Mouse (Mus musculus): ENCODE measurements around the gene Ctrc.
"Not testable (repeated sequence)": the region's sequence is repeated elsewhere in the genome, so short reads cannot be mapped to it uniquely, and the experiment has no call there.

Gene Ctrc

DNA sequence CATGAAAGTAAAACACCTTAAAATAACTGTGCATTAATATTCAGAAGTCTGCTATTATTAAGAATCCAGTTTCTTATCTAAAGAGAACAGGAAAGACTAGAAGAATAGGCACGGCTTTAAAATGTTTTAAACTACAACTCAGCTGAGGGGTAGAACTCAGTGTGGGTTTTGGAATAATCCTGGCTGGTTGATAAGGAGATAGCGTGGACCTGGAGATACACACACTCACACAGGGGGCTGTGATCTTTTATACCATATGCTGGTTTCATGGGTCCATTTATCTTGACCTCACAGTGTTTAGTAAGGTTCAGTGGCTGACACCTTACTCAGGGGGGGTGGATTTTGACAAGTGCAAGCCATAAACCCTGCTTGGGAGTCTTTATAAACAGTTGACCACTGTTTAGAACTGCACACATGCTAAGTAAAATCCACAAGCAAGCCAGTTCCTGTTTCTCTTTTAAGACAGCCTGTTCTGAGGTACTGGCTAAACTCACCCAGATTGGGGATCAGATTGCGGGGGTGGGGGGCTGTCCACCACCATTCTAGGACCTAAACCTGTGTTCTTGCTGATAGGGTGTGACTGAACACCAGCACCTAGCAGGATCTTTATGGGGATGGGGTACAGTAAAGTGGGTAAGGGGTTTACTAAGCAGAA, 56.5 kb downstream of the Ctrc start:
- peak; percentile 51 for DNase-seq (ENCODE audit: extremely low read depth, low read depth)

DNA sequence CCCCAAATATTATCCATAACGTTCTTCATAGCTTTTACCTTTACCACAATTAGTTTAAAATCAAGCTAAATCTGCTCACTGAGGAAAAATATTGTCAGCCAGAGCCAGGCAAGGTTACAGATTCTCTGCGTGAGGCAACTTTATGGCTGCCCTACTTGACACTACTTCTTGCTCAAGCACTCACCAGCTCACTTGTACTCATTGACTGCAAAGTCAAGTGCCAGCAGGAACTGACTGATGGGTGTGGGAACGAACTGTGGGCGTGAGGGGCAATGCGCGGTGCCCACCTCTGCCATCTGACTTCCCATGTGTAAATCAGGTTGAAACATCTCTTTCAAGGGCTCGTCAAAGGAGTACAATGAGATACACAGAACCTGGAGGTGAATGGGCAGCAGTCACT, 58.7 kb downstream of the Ctrc start:
- no peak for DNase-seq (ENCODE audit: extremely low read depth, low read depth)

DNA sequence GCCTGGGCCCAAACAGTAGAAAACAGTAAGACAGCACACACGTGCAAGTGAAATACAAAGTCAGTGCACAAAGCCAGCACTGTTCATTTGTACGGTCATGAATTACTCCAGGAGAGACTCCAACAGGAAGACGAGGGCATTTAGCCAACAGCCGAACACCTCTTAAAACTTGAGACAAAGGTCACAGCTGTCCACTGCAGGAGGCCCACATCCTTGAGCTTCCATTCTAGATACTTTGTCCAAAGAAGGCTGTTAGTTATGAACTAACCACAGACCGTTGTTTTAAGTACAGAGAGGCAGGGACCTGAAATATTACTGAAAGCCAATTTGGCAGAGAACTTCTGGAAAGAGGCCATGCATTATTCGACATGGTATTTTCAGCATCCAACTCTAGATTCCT, 59.1 kb downstream of the Ctrc start:
- no peak for DNase-seq (ENCODE audit: extremely low read depth, low read depth)

DNA sequence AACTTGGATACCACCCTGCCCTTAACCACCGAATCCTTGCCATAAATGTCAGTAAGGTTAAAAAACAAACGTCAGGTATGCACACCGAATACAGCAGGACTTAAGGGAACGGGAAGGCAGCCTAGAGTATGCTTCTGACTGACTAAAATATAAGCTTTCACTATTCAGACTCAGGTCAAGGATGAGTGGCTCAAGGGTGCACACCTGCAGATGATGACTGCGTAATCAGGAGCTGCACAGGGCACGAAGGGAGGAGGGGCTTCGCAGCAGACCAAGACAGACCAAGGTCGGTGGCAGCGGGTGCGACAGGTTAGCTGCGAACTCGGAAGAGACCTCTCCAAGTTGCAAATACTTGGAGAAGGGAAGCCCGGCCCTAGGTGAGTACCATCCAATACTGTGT, 60.0 kb downstream of the Ctrc start:
- DNase-seq (ENCODE audit: extremely low read depth, low read depth): no peak

DNA sequence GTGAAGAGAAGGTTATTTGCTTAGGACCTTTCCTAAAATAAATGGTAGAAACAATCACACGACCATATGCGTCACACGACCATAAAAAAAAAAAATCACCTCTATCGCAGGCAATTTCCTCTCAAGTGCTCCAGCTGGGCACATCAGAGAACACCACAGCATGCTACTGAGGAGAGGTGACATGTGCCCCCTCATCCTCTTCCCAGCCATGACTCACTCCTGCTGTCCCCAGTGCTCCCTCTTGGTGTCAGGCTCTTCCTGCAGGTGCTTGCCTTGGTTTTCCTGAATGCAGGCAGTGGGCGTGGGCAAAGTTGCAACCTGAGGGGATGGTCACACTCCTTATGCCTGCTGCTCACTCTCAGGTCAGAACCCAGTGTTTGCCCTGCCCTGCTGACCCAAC, 61.3 kb downstream of the Ctrc start:
- DNase-seq (ENCODE audit: extremely low read depth, low read depth): no peak

DNA sequence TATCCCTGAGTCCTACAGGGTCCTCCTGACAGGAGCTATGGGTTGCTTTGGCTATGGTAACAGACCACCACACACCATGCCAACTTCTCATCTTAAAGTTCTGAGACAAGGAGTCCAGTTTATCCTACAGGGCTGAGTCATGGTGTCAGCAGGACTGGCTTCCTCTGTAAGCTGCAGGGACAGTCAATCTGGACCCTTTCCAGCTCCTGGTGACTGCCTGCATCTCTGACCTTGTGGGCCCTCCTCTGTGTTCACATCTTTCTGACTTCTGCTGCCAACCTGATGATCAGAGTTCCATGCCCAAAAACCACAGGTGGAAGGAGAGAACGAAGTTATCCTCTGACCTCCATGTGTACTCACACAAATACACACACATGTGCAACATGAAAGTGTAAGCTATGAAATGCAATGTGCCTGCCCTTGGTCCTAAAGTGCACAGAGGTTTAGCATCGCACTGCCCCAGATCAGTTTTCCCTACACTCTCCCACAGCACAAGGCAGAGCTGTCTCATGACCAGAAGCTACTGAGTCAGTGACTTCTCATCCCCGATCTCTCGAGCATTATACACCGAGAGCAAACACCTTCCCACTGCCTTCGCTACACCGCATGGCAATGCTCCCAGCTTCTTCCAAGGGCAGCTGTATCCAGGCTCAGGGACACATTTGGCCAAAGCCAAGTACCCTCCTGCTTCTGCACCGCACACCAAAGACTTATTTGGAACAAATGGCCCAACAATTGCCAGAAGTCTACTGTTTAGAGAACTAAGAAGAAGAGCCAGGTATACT, 64.8 kb downstream of the Ctrc start:
- no peak for DNase-seq (ENCODE audit: extremely low read depth, low read depth)

DNA sequence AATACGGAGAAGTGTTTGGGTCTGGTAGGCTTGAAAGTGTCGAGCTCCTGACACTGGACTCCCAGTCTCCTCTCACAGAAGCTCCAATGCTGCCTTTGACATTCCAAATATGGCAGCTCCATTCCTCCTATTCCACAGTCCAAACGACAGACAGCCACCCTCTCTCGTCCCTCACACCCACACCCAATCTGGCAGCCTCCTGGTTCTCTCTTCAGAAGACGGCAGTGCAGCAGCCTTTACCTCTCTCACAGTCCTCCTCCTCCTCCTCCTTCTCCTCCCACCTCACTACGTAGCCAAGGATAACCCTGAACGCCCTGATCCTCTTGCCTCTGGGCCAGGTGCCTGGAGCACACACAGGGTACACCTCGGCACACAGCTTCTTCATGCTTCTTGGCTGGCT, 66.3 kb downstream of the Ctrc start:
- DNase-seq (ENCODE audit: extremely low read depth, low read depth): no peak

DNA sequence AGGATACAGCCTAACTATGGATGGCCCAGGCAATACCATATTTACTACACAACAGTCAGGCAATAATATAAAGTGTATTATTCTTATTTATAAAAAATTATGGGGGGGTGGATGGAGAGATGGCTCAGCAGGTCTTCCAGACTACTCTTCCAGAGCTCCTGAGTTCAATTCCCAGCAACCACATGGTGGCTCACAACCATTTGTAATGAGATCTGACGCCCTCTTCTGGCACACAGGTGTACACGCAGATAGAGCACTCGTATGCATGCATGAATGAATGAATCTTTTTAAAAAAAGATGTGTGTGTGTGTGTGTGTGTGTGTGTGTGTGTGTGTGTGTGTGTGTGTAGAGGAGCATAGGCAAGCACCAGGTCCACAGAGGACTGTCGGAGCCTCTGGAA, 73.1 kb downstream of the Ctrc start:
- DNase-seq (ENCODE audit: extremely low read depth, low read depth): not testable (repeated sequence)

DNA sequence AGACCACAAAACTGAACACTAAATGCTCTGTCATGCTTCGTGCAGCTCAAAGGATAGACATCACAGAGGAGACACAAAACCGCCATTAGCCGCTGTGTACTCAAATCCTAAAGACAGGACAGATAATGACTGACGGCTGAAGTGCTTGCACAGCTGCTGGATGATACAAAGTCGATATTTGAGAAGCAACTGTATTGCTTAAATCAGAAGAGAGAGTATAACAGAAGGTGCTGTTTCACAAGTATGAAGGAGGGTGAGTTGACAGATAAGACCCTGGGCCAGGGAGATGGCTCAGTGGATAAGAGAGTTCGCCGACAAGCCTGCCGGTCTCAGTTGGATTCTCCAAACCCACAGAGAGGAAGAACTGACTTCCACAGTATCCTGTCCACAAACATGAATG, 74.3 kb downstream of the Ctrc start:
- DNase-seq (ENCODE audit: extremely low read depth, low read depth): no peak

DNA sequence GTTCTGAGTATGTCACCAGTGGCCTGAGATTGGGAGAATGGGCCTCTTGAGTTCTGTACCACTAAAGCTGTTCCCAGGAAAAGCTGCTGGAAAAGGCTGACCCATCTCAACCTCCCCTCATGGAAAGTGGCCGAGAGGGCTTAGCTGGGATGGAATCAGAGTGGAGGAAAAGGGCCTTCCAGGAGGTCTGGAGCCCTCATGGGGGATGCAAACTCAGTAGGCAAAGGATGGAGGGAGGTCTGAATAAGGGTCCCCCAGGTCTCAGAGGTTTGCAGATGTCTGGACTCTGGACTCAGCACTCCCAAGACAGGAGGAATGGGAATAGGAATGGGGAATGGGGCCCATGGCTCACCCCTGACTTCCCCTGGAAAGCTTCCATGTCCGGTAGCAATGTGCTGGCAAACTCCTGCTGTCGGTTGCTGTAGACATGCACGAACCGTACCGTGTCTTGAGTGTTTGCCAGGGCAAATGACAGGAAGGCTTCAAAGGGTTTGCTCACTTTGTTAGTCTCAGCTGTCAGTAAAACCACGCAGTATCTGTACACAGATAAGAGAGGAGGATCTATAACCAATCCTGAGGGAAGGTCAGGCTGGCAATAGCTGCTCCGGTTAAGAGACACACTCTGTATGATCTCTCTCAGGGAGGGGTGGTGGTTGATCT, 76.5 kb downstream of the Ctrc start:
- no peak for DNase-seq (ENCODE audit: extremely low read depth, low read depth)

DNA sequence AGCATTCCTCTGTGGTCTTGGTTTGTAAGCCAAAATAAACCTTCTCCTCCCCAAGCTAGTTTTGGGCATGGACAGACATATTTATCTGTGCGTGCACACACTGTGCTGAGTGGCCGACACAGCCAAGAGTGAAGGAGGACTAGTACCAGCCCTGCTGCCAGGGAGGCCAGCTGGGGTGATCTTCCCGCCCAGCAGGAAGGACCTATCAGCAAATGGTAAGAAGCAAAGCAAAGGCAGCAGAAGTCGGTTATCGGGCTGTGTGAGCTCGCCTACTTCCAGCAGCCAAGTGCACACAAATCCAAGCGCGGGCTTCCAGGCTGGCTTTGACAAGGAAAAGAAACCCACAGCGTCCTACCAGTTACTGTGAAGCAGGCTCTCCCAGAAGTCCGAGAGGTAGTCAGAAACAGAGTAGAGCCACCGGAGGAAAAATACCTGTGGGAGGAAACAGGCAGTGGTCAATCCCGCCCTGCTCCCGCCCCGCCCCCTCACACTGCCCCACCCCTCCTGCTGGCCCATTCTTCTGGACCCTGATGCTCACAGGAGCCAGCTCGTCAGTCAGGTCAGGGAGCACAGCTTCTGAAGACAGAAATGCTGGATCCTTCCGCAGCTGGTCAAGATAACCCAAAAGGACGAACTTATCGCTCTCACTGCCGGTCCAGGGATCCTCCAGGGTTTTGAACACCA, 78.7 kb downstream of the Ctrc start:
- DNase-seq (ENCODE audit: extremely low read depth, low read depth): peak; percentile 77

DNA sequence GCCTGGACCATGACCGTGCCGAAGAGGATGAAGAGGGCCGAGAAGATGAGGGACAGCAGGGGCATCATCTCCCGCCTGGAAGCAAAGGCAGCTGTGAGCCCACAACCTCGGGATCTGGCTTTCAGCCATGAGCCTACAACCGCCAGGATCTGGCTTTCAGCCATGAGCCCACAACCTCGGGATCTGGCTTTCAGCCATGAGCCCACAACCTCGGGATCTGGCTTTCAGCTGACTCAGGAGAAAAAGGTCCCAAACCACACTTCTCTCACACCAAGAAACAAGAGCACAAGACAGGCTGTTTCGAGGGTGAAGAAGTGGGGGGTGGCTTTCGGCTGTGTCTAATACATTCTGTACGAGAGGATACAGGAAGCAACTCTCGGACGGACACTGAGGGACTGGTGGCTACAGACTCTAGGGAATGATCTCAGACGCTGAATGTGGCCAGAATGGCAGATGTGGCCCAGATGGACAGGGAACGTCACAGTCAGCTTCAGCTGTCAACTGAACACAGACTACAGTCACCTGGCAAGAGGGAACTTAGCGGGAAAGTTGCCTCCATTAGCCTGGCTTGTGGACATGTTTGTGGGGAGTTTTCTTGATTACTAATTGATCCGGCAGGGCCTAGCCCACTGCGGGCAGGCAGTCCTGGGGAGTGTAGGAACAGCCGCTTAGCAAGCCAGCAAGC, 79.3 kb downstream of the Ctrc start:
- DNase-seq (ENCODE audit: extremely low read depth, low read depth): peak; percentile 52

DNA sequence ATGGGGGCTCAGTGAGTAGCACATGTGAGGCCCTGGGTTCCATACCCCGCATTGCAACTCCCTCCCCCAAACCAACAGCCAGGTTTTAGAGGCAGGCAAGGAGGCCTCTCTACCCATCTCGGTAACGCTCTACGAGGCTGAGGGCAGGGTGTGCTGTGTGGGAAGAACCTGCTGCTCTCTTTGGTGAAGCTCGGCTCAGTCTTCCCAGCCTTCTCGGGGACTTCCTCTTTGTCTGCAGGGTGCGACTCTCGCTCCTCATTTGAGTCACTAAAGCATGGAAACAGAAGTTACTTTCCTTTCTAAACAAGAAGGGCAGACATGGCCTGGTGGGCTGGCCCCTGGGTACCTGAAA, 79.9 kb downstream of the Ctrc start:
- peak; percentile 88 for DNase-seq (ENCODE audit: extremely low read depth, low read depth)

DNA sequence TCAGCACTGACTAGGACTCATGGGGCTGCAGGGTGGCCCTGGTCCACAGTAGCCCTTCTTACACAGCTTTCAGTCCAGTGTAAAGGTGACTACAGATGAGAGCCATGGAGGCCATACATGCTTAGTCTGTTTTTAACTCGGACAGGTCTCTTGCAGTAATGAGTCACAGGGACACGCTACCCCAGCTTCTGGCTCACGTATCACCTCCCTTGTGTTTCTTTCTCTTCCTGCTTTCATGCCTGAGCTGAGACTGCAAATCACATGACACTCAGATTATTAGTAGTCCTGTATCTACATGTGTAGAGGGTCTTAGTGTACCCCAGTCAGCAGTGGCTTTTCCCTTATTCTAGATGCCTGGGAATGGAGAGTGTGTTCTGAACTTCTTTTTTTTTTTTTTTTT, 81.2 kb downstream of the Ctrc start:
- no peak for DNase-seq (ENCODE audit: extremely low read depth, low read depth)

Data from MEL-GATA-1-ER (cell line).